Mouse (Mus musculus) stomach, postnatal 0 days (tissue): Measurements from ENCODE around the gene Procr. TPM values are rescaled to one million over a fixed set of nuclear protein-coding genes. Genes with fewer than 3 reads are reported as not detected.

Experiments used
- ATAC-seq: fragments of 200-750 bp; cut with Nextera tagmentation; 2 replicates; pipeline ENCODE4 v1.8.0; 2017; ENCODE audit not compliant: low FRiP score, low TSS enrichment
- DNase-seq: peaks from one replicate; pipeline ENCODE4 v3.0.0-alpha.2; 2016; ENCODE audit warnings: low spot score
- H3K27ac ChIP-seq: fragments of 300-500 bp; sonication (generic); replicated peaks from 2 replicates; pipeline ENCODE4 v1.5.1; 2014; ENCODE audit warnings: mild to moderate bottlenecking, control low read depth
- H3K27me3 ChIP-seq: fragments of 300-500 bp; sonication (generic); 2 replicates; pipeline ENCODE4 v1.6.1; 2014; ENCODE audit warnings: low read length; ENCODE audit not compliant: control insufficient read depth, insufficient read depth
- H3K36me3 ChIP-seq: fragments of 300-500 bp; sonication (generic); 2 replicates; pipeline ENCODE4 v1.6.1; 2014; ENCODE audit warnings: low read length, mixed read lengths; ENCODE audit not compliant: control insufficient read depth, insufficient read depth
- H3K4me1 ChIP-seq: fragments of 300-500 bp; sonication (generic); replicated peaks from 2 replicates; pipeline ENCODE4 v1.6.1; 2014; ENCODE audit warnings: antibody characterized with exemption; ENCODE audit not compliant: control insufficient read depth, insufficient read depth
- H3K4me2 ChIP-seq: fragments of 300-500 bp; sonication (generic); replicated peaks from 2 replicates; pipeline ENCODE4 v1.6.1; 2014; ENCODE audit warnings: low read depth, mild to moderate bottlenecking, control low read depth, moderate library complexity
- H3K4me3 ChIP-seq: fragments of 300-500 bp; sonication (generic); 2 replicates; pipeline ENCODE4 v1.5.1; 2014; ENCODE audit warnings: low read depth, low read length, control low read depth
- H3K9ac ChIP-seq: fragments of 300-500 bp; sonication (generic); 2 replicates; pipeline ENCODE4 v1.6.1; 2014; ENCODE audit warnings: mild to moderate bottlenecking, low read length, control low read depth, mixed read lengths
- H3K9me3 ChIP-seq: fragments of 300-500 bp; sonication (generic); 2 replicates; pipeline ENCODE4 v1.6.1; 2016; ENCODE audit warnings: low read length; ENCODE audit not compliant: control insufficient read depth
- CTCF ChIP-seq: IDR thresholded peaks from 2 replicates; pipeline ENCODE4 v1.5.1; 2016; ENCODE audit warnings: antibody characterized with exemption, low read depth, mild to moderate bottlenecking, moderate library complexity
- EP300 ChIP-seq: optimal IDR thresholded peaks from 2 replicates; pipeline ENCODE3; 2016; ENCODE audit warnings: antibody characterized with exemption
- WGBS: fragments of 180-500 bp; shearing (Covaris S2); extraction: QIAGEN DNeasy Blood & Tissue Kit; methylation state at CpG from one replicate; pipeline ENCODE4 v1.1.7; 2014; 5-methylcytosine and 5-hydroxymethylcytosine counted together
- polyA plus RNA-seq: library from polyadenylated mRNA; unstranded; fragments of >200 nt; fragmentation: Nextera tagmentation; extraction: Ambion mirVana; gene quantifications from 2 replicates; pipeline ENCODE4 v1.2.1, GENCODE M21; 2015

Gene Procr
- polyA plus RNA-seq, 1 experiment from 2014 or later = 14.3 TPM

DNA sequence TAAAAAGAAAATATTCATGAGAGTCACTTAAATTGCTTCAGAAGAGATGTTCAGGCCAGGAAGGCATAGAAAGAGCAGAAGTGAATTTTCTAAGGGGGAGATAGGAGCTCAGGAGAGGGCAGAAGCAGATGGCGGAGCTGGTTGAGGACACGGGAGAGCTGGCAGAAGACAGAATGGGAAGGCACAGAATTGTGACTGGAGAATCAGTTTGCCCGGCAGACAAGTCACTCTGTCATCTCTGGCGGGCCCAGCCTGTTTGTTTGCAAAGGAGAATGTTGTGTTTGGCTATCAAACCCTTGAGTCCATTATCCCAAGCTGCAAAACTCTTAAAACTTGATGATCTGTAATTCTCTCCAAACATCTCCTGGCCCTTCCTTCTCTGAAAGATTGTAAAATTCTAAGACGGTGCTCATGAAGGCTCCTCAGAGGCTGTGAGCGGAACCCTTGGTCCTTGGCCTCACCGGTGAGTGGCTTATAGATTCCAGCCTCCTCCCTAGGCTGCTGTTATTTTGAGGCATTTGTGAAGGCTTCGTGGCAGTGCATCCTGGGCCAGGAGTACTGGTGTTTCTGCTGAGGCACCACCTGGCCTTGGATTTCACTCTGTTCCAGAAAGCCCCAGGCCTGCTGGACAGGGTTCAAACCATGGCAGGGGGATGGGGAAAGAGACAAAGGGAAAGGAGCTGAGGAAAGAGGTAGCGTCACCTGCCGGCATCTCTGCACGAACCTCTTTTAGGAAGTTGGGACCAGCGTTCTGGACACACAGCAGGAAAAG, 43.9 kb downstream of the Procr start:
- Histone ChIP-seq H3K27me3 (no peaks in the 10 kb centered on the region), H3K4me2 (no peak overlapping the region), H3K9ac (no peak overlapping the region), H3K36me3 (no peaks in the 10 kb centered on the region), H3K9me3 (no peaks in the 10 kb centered on the region), H3K27ac (no peak overlapping the region), H3K4me1 (no peaks in the 10 kb centered on the region), H3K4me3 (no peak overlapping the region)
- DNase-seq (no peak), ATAC-seq (no peak)
- TF ChIP-seq EP300 = no peak
- TF ChIP-seq CTCF = no peak
- WGBS = 81% methylated on average over 12 of the region's 12 CpGs

DNA sequence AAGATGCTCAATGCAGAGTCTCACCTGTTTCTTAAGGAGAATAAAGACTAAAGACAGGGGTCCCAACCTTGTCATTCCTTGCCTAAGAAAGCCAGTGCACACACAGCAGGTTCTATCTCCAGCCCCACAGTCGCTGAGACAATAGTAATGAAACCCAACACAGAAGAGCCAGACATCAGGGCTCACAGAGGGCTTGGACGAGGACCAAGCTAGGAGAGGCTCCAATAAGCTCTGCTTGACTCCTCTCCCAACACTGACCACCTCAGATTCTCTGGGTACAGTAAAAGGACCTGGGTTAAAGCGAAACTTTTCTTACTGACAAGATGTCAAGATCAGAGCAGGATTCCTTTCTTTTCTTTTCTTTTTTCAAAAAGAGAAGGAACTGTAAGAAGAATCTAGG, 47.7 kb downstream of the Procr start:
- H3K4me3 ChIP-seq = no peak overlapping the region
- DNase-seq = no peak
- H3K27me3 ChIP-seq = no peaks in the 10 kb centered on the region
- H3K4me2 ChIP-seq = no peak overlapping the region
- H3K36me3 ChIP-seq = no peaks in the 10 kb centered on the region
- 50% methylated on average over 3 of the region's 3 CpGs for WGBS
- H3K4me1 ChIP-seq = no peaks in the 10 kb centered on the region
- no peak for TF ChIP-seq CTCF
- TF ChIP-seq EP300 = no peak
- no peaks in the 10 kb centered on the region for H3K9me3 ChIP-seq
- no peak overlapping the region for H3K9ac ChIP-seq
- no peak overlapping the region for H3K27ac ChIP-seq
- no peak for ATAC-seq

DNA sequence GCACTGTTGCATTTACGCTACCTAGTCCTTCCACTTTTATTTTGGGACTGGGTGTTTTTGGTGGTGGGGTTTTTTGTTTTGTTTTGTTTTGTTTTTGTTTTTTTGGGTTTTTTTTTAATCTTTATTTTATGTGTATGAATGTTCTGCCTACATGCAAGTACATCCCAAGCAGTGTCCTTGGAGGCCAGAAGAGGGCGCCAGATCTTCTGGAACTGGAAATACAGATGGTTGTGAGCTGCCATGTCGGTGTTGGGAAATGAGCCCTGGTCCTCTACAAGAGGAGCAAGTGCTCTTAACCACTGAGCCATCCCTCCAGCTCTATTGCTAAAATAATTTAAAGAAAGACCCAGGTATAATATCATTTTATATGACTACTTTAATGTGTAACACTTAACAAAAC, 51.8 kb downstream of the Procr start:
- Histone ChIP-seq H3K4me1 (no peaks in the 10 kb centered on the region), H3K27me3 (no peaks in the 10 kb centered on the region), H3K4me2 (no peak overlapping the region), H3K9me3 (no peaks in the 10 kb centered on the region), H3K27ac (no peak overlapping the region), H3K36me3 (no peaks in the 10 kb centered on the region), H3K9ac (no peak overlapping the region), H3K4me3 (no peak overlapping the region)
- WGBS = 55% methylated on average over 3 of the region's 3 CpGs
- TF ChIP-seq CTCF (peak; percentile 53), EP300 (no peak)
- ATAC-seq = no peak
- DNase-seq = no peak

DNA sequence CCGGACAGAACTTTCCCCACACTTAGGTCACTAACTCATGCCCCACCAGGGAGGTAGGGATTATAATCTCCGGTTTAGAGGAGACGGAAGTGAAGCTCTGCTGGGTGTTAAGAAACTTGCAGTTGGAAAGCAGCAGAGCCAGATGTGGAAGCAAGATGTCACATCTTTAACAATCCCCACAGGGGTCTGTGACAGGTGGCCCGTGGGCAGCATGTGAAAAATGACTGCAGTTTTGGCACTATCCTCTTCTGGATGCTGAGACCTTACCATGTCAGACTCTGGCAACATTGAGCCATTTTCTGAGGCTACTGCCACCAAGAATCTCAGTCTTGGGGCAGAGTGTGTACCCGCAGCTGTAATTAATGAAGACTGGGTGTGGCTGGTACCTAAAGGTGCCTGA, 53.1 kb downstream of the Procr start:
- H3K4me3 ChIP-seq = no peak overlapping the region
- H3K36me3 ChIP-seq = no peaks in the 10 kb centered on the region
- H3K4me2 ChIP-seq = no peak overlapping the region
- no peak for TF ChIP-seq EP300
- TF ChIP-seq CTCF = no peak
- WGBS = 57% methylated on average over 5 of the region's 5 CpGs
- no peak for ATAC-seq
- H3K9me3 ChIP-seq = no peaks in the 10 kb centered on the region
- H3K9ac ChIP-seq = no peak overlapping the region
- H3K4me1 ChIP-seq = no peaks in the 10 kb centered on the region
- no peak for DNase-seq
- no peak overlapping the region for H3K27ac ChIP-seq
- H3K27me3 ChIP-seq = no peaks in the 10 kb centered on the region

Other genes starting within 250 kb of the Procr start
- gene Acss2, start 233.2 kb upstream of the Procr start, polyA plus RNA-seq = 10.3 and 13.6 TPM in 2 replicates
- 2.6 and 2.9 TPM in 2 replicates for gene Ggt7, start 232.9 kb upstream of the Procr start, polyA plus RNA-seq
- gene Gss, start 158.3 kb upstream of the Procr start, polyA plus RNA-seq = 47.9 and 54.2 TPM in 2 replicates
- 0.05 and 0.15 TPM in 2 replicates for gene Myh7b, start 139.9 kb upstream of the Procr start, polyA plus RNA-seq
- 66.5 and 68.4 TPM in 2 replicates for gene Trpc4ap, start 58.7 kb upstream of the Procr start, polyA plus RNA-seq
- gene Edem2, start 21.6 kb upstream of the Procr start, polyA plus RNA-seq = 64.9 and 65.7 TPM in 2 replicates
- not detected in 2 replicates for gene Gm17581, start 15.3 kb upstream of the Procr start, polyA plus RNA-seq
- gene Mmp24, start 24.2 kb downstream of the Procr start, polyA plus RNA-seq = 0.21 and 0.23 TPM in 2 replicates
- 26.8 and 29.8 TPM in 2 replicates for gene BC029722, start 68.3 kb downstream of the Procr start, polyA plus RNA-seq
- gene Eif6, start 75.8 kb downstream of the Procr start, polyA plus RNA-seq = 310 and 318 TPM in 2 replicates
- gene Fam83c, start 83.7 kb downstream of the Procr start, polyA plus RNA-seq = 2.7 and 4.4 TPM in 2 replicates
- gene Uqcc1, start 179.2 kb downstream of the Procr start, polyA plus RNA-seq = 41.9 and 46.4 TPM in 2 replicates
- gene Gm15557, start 189.6 kb downstream of the Procr start, polyA plus RNA-seq = not detected in 2 replicates
- 1.6 and 1.8 TPM in 2 replicates for gene Gdf5, start 194.2 kb downstream of the Procr start, polyA plus RNA-seq
- gene Cep250, start 205.3 kb downstream of the Procr start, polyA plus RNA-seq = 4.0 and 4.6 TPM in 2 replicates